Mouse (Mus musculus): ENCODE measurements around the gene Pdhx.

Pdhx gene

GRCm38 (mm10) chr2:102986964-102987707 is 86.2 kb downstream of the Pdhx start:
- no peak for DNase-seq

GRCm38 (mm10) chr2:102986424-102986823 is 86.9 kb downstream of the Pdhx start:
- DNase-seq: no peak

GRCm38 (mm10) chr2:102982822-102983221 is 90.5 kb downstream of the Pdhx start:
- no peak for DNase-seq

GRCm38 (mm10) chr2:102981446-102982314 is 91.6 kb downstream of the Pdhx start:
- no peak for DNase-seq

- no peak for DNase-seq
Measured at GRCm38 (mm10) chr2:102980870-102981269, 92.4 kb downstream of the Pdhx start.

- DNase-seq: no peak
Measured at GRCm38 (mm10) chr2:102979519-102979918, 93.8 kb downstream of the Pdhx start.

GRCm38 (mm10) chr2:102979112-102979511 is 94.2 kb downstream of the Pdhx start:
- DNase-seq: no peak

GRCm38 (mm10) chr2:102975358-102975945 is 97.9 kb downstream of the Pdhx start:
- DNase-seq: no peak

- no peak for DNase-seq
Measured at GRCm38 (mm10) chr2:102973115-102973514, 100.2 kb downstream of the Pdhx start.

GRCm38 (mm10) chr2:102972575-102972974 is 100.7 kb downstream of the Pdhx start:
- DNase-seq: no peak

- no peak for DNase-seq
Measured at GRCm38 (mm10) chr2:102971951-102972350, 101.4 kb downstream of the Pdhx start.
